Mouse (Mus musculus) midbrain, embryonic 15.5 days (tissue): Measurements from ENCODE around the gene Grin1. TPM values are rescaled to one million over a fixed set of nuclear protein-coding genes. Genes with fewer than 3 reads are reported as not detected.

Experiments
- ATAC-seq: fragments of 200-750 bp; cut with Nextera tagmentation; replicated peaks from 2 replicates; pipeline ENCODE4 v1.8.0; 2017; ENCODE audit warnings: moderate TSS enrichment
- H3K27ac ChIP-seq: fragments of 300-500 bp; sonication (generic); 2 replicates; pipeline ENCODE4 v1.5.1; 2015; ENCODE audit warnings: mild to moderate bottlenecking, inconsistent platforms
- H3K27me3 ChIP-seq: fragments of 300-500 bp; sonication (generic); replicated peaks from 2 replicates; pipeline ENCODE4 v1.6.1; 2015; ENCODE audit warnings: inconsistent platforms
- H3K36me3 ChIP-seq: fragments of 300-500 bp; sonication (generic); replicated peaks from 2 replicates; pipeline ENCODE4 v1.6.1; 2015; ENCODE audit warnings: inconsistent platforms
- H3K4me1 ChIP-seq: fragments of 300-500 bp; sonication (generic); 2 replicates; pipeline ENCODE4 v1.6.1; 2015; ENCODE audit warnings: inconsistent platforms
- H3K4me2 ChIP-seq: fragments of 300-500 bp; sonication (generic); 2 replicates; pipeline ENCODE4 v1.6.1; 2015; ENCODE audit warnings: inconsistent platforms, mild to moderate bottlenecking, moderate library complexity
- H3K4me3 ChIP-seq: fragments of 300-500 bp; sonication (generic); 2 replicates; pipeline ENCODE4 v1.5.1; 2015; ENCODE audit warnings: mild to moderate bottlenecking, inconsistent platforms
- H3K9ac ChIP-seq: fragments of 300-500 bp; sonication (generic); 2 replicates; pipeline ENCODE4 v1.6.1; 2015; ENCODE audit warnings: mild to moderate bottlenecking, inconsistent platforms
- H3K9me3 ChIP-seq: fragments of 300-500 bp; sonication (generic); 2 replicates; pipeline ENCODE4 v1.6.1; 2016; ENCODE audit warnings: inconsistent platforms
- WGBS: fragments of 180-500 bp; shearing (Covaris S2); methylation state at CpG from one replicate; pipeline ENCODE4 v1.1.7; 2015; ENCODE audit warnings: mixed read lengths; 5-methylcytosine and 5-hydroxymethylcytosine counted together
- polyA plus RNA-seq: library from polyadenylated mRNA; unstranded; fragments of >200 nt; fragmentation: Nextera tagmentation; extraction: Ambion mirVana; gene quantifications from 2 replicates; pipeline ENCODE4 v1.2.1, GENCODE M21; 2015

Gene Grin1
- polyA plus RNA-seq, 1 experiment from 2014 or later: 49.1 TPM

DNA sequence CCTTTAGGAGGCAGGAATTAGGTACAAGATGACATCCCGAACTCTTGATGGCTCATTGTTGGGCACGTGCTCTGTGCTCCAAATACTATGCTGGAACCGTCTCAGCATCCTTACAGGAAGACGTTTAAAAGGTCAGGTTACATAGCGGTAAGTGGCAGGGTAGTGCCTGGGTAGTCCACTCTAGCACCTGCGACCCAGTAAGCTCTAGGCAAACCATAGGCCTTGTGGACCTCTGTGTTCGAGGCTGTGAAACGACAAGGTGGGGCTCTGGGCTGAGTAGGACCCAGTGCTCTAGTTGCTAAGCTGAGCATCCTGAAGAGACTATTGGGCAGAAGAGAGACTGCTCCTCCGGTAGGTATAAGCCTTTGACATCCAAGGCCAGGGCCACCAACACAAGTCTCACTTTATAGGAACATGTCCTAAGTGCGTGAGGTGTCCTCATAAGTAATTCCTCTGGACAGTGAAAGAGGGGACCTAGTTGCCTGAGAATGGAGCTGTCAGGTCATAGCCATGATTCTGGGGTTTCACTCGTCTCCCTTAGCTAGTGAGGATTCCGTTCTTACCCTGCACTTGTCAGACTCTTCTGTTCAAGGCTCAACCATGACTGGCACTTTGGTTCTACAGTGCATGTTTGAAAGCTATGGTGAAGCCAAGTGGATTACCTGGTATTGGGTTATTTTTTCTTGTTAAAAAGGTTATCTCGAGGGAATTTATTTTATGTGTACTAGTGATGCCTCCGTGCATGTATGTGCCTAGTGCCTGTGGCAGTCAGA is 13.2 kb downstream of the Grin1 start:
- H3K36me3 ChIP-seq: peaks cover 9% of the 10 kb centered on the region; the same call in 1 of the 2 replicates
- ATAC-seq: peak; percentile 12; the same call in 1 of the 2 replicates
- peak overlapping the region; percentile 73 for H3K27ac ChIP-seq
- peaks cover 17% of the 10 kb centered on the region for H3K4me1 ChIP-seq
- 50% methylated on average over 14 of the region's 14 CpGs for WGBS
- H3K9ac ChIP-seq: peak overlapping the region; percentile 62
- H3K9me3 ChIP-seq: no peaks in the 10 kb centered on the region
- peak overlapping the region; percentile 77 for H3K4me2 ChIP-seq
- H3K4me3 ChIP-seq: peak overlapping the region; percentile 44
- peaks cover 50% of the 10 kb centered on the region for H3K27me3 ChIP-seq

DNA sequence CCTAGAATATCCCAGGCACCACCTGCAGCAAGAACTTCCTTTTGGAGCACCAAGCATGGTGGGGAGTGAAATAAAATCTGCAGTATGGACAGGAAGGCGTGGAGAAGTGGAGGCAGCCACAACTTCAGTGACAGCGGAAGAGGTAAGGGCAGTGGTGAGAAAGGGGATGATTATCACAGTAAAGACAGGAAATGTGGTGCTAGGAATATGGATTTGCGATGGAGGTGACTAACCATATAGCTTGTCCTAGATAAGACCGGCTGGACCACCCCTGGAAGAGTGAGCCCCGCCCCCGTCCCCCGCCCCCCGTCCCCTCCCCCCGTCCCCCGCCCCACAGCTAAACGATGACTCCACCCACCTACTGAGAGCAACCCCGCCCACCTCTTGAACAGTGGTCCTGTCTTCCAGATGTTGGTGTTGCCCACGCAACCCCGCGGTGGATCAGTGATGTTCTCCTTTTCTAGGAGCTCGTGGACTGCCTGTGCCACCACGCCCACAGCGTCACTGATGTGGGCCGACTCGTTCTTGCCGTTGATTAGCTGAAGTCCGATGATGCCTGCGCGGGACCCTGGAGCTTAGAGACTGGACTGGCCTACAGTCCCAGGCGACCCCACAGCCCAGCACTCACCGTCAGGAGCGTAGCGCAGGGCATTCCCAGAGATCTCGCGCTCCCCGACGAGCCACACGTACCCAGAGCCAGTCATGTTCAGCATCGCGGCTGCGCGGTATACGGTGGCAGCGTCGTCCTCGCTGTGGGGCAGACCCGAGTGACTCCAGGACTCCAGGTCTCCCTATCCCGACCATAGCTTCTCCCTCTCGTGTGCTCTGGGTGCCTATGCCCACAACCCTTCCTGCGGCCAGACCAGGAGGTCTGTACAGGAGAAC is 14.1 kb downstream of the Grin1 start:
- Histone ChIP-seq H3K9me3 (no peaks in the 10 kb centered on the region), H3K4me2 (peak overlapping the region; percentile 77), H3K27ac (peak overlapping the region; percentile 73), H3K9ac (peak overlapping the region; percentile 62), H3K4me3 (peak overlapping the region; percentile 44), H3K36me3 (peaks cover 7% of the 10 kb centered on the region; the same call in 1 of the 2 replicates), H3K27me3 (peaks cover 41% of the 10 kb centered on the region), H3K4me1 (peaks cover 17% of the 10 kb centered on the region)
- ATAC-seq: peak; percentile 88
- 1% methylated on average over 45 of the region's 45 CpGs for WGBS

DNA sequence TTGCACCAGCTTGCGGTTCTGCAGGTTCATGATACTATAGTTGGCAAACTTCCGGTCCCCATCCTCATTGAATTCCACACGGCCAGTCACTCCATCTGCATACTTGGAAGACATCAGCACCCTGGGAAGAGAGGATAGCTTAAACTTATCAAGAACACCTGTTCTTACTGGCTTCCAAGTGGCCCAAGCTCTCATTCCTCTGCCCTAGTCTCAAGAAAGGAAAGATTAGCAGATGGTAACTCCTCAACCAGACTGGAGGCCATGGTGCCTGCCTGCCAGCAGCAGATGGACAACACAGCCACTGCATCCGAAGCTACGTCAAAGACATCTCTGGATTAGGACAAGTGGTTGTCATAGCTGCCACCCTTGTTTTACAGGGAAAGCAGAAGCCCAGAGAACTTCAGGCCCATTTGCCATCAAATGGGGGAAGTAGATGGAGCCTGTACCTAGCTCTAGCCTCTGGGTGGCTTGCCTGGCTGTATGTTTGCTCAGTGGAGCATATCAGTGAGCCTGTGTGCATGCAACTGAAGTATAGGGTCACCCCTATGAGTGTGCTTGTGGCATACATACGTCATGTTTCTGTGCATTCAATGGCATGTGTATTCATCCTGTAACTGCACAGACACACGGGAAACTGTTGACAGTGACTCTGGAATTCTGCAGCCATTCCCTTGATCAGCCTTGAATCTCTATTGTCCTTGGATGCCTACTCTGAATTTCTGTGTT is 14.9 kb downstream of the Grin1 start:
- WGBS: 66% methylated on average over 7 of the region's 7 CpGs
- ATAC-seq: no peak

DNA sequence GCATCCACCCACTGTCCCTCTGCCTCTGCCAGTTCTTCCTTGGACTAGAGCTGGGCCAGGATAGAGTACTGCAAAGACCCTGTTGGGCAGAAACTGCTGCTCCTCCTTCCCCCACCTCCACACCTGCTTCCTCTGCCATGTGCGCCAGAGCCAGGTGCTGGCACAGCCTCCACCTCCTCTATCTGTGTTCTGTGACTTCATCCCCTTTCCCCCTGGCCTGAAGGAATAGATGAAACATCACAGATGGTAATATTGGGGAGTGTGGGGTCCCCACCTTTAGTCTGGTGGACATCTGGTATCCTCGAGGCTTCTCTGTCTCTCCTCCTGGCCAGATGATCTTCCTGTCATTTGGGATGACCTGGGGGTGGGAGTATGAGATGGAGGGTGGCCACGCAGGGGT is 15.5 kb downstream of the Grin1 start:
- H3K4me1 ChIP-seq: peaks cover 17% of the 10 kb centered on the region
- no peak overlapping the region for H3K4me3 ChIP-seq
- H3K36me3 ChIP-seq: 0 out of 2 replicates have a peak, but pooled peaks cover 7% of the 10 kb centered on the region
- H3K4me2 ChIP-seq: no peak overlapping the region
- ATAC-seq: no peak
- no peak overlapping the region for H3K9ac ChIP-seq
- no peaks in the 10 kb centered on the region for H3K9me3 ChIP-seq
- 70% methylated on average over 3 of the region's 3 CpGs for WGBS
- H3K27ac ChIP-seq: no peak overlapping the region
- peaks cover 29% of the 10 kb centered on the region for H3K27me3 ChIP-seq

More for the DNA sequence above, 14.9 kb downstream of the Grin1 start:
- H3K27ac ChIP-seq: peak overlapping the region; percentile 73; the same call in 1 of the 2 replicates
- H3K9ac ChIP-seq: no peak overlapping the region
- H3K4me2 ChIP-seq: peak overlapping the region; percentile 77
- no peaks in the 10 kb centered on the region for H3K9me3 ChIP-seq
- peaks cover 17% of the 10 kb centered on the region for H3K4me1 ChIP-seq
- 0 out of 2 replicates have a peak, but pooled peaks cover 7% of the 10 kb centered on the region for H3K36me3 ChIP-seq
- H3K4me3 ChIP-seq: peak overlapping the region; percentile 44
- peaks cover 34% of the 10 kb centered on the region for H3K27me3 ChIP-seq

DNA sequence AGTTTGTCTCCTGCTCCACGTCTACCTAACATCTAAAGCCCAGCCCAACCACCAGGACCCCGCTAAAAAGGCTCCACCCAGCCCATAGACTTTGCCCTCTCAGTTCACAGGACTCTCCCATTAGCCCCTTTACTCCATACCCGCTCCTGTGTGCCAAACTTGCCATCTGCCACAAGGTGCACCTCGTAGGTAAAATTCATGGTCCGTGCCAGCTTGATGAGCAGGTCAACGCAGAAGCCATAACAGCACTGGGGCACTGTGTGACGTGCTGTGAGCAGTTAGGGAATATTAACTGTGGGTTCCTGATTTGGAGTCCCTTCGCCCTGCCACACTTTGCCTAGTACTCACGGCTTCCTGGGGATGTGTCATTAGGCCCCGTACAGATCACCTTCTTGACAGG is 20.9 kb downstream of the Grin1 start:
- no peaks in the 10 kb centered on the region for H3K4me1 ChIP-seq

DNA sequence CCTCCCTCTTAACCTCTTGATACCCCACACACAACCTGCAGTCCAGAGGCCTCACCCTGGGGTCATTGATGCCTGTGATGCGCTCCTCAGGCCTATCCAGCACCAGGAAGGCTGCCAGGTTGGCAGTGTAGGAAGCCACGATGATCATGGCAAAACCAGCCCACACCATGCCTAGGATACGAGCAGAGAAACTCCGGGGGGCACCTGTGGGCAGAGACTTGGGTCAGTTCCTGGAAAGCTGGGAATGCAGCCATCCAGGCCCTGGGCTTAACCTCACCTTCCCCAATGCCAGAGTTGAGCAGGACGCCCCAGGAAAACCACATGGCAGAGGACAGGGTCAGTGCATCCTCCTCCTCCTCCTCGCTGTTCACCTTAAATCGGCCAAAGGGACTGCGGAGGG is 21.9 kb downstream of the Grin1 start:
- H3K9me3 ChIP-seq: no peaks in the 10 kb centered on the region

More for the DNA sequence above, 20.9 kb downstream of the Grin1 start:
- Histone ChIP-seq H3K4me2 (no peak overlapping the region), H3K27me3 (peaks cover 35% of the 10 kb centered on the region), H3K9ac (no peak overlapping the region), H3K36me3 (peaks cover 13% of the 10 kb centered on the region; the same call in 1 of the 2 replicates), H3K4me3 (no peak overlapping the region), H3K9me3 (no peaks in the 10 kb centered on the region), H3K27ac (no peak overlapping the region)
- 82% methylated on average over 10 of the region's 10 CpGs for whole genome bisulfite sequencing
- no peak for ATAC-seq

DNA sequence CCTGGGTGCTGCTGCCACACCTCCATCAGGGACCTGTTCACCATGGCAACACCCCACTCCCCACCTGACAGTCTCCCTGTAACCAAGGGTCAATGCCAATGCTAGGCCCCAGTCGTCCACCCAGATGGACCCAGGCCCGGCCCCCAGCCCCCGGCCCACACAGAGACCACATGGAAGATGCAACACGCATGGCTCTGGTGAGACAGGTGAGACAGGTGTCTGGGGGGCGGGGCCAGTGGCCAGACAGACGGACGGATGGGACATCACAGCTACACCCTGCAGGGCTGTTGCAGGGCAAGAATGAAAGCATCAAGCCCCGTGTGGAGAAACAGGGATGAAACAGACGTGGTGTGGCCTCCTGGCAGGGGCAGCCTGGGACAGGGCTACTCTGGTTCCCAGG is 25.3 kb downstream of the Grin1 start:
- H3K27ac ChIP-seq: no peak overlapping the region
- no peak for ATAC-seq
- WGBS: 78% methylated on average over 9 of the region's 9 CpGs
- peaks cover 78% of the 10 kb centered on the region for H3K27me3 ChIP-seq
- peaks cover 35% of the 10 kb centered on the region for H3K4me1 ChIP-seq
- H3K4me2 ChIP-seq: no peak overlapping the region
- H3K36me3 ChIP-seq: peaks cover 13% of the 10 kb centered on the region; the same call in 1 of the 2 replicates
- no peak overlapping the region for H3K4me3 ChIP-seq
- no peak overlapping the region for H3K9ac ChIP-seq
- no peaks in the 10 kb centered on the region for H3K9me3 ChIP-seq

More for the DNA sequence above, 21.9 kb downstream of the Grin1 start:
- Histone ChIP-seq H3K4me3 (no peak overlapping the region), H3K27me3 (peaks cover 44% of the 10 kb centered on the region), H3K36me3 (peaks cover 13% of the 10 kb centered on the region; the same call in 1 of the 2 replicates), H3K27ac (no peak overlapping the region), H3K4me1 (peaks cover 7% of the 10 kb centered on the region), H3K4me2 (no peak overlapping the region), H3K9ac (no peak overlapping the region)
- 73% methylated on average over 8 of the region's 8 CpGs for WGBS
- ATAC-seq: no peak

DNA sequence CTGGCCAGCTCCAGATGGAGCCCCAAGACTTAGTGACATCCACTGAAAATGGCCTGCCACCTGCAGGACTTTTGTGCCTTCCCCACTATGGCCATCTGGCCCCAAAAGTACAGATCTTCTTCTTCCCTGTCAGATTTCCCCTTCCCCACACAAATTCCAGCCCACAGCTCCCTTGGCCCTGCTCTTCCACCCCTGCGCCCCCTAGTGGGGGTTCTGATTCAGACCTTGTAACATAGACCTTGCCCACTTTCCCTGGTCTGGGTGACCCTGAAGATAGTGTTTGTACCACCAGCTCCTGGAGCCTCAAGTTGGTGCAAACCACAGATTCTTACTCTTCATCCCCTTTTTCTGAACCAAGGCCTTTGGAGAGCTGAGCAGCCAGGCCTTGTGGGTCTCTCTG is 26.1 kb downstream of the Grin1 start:
- Histone ChIP-seq H3K4me3 (no peak overlapping the region), H3K27ac (no peak overlapping the region), H3K36me3 (peaks cover 13% of the 10 kb centered on the region; the same call in 1 of the 2 replicates), H3K9me3 (no peaks in the 10 kb centered on the region), H3K27me3 (peaks cover 79% of the 10 kb centered on the region), H3K4me1 (peaks cover 35% of the 10 kb centered on the region), H3K9ac (no peak overlapping the region), H3K4me2 (no peak overlapping the region)
- WGBS: 0% methylated on average over 1 of the region's 1 CpGs
- no peak for ATAC-seq

DNA sequence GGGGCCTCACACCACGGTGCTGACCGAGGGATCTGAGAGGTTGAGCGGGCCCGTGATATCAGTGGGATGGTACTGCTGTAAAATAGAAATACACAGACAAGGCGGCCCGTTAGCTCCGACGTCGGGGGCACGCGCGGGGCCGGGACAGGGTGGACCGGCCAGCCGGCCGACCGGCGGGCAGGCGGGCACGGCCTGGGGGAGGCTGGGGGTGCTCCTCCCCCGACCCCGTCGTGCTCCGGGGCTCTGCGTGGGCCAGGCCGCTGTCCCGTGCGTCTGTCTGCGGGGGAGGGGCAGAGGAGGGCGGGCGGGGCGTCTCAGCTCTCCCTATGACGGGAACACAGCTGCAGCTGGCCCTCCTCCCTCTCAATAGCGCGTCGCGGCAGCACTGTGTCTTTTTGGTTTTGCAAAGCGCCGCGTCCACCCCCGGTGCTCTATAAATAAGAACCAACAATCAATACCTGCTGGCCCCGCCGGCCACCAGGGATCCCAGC is 26.9 kb downstream of the Grin1 start:
- Histone ChIP-seq H3K4me2 (peak overlapping the region; percentile 41), H3K36me3 (peaks cover 13% of the 10 kb centered on the region; the same call in 1 of the 2 replicates), H3K4me3 (peak overlapping the region; percentile 13; the same call in 1 of the 2 replicates), H3K4me1 (peaks cover 35% of the 10 kb centered on the region), H3K27me3 (peaks cover 81% of the 10 kb centered on the region), H3K9me3 (no peaks in the 10 kb centered on the region), H3K27ac (no peak overlapping the region), H3K9ac (peak overlapping the region; percentile 21; the same call in 1 of the 2 replicates)
- WGBS: 5% methylated on average over 40 of the region's 43 CpGs
- ATAC-seq: peak; percentile 0; the same call in 1 of the 2 replicates

DNA sequence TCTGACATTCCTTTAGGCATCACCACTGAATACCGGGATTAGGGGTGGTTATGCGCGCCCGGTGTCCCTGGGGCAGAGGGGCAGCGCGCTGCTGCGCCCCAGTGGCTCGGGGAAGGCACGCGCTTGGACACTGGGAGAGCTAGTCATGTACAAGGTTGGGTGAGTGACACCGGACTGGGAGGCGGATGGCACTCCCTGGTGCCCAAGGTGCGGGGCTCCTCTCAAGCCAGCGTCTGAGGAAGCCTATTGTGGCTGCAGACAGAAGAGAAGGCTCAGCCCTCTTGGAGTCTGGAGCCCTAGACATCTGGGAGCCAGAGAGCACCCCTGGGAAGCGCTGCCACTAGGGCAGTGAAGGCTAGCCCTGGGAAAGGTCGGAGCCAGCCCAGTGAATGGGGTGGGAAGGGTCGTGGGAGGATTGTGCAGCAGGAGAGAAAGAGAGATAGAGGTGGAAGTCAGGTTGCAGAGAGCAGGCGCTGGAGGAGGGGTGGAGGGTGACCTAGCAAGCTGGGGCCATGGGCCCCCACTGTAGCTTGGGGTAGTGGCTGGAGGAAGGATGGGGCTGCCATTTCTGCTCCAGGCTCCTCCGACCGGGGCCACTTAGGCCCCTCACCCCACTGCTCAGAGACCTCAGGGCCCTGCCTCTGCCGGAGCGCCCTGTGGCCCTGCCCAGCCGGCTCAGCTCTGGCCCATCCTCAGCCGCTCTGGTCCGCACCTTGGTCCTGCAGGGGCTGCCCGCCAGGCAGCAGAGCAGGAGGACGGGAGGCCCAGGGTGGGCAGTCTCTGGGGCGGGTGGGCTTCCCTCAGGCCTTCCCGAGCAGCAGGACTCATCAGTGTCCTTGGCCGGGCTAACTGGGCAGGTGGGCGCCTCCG is 27.6 kb downstream of the Grin1 start:
- peak overlapping the region; percentile 16; the same call in 1 of the 2 replicates for H3K9ac ChIP-seq

DNA sequence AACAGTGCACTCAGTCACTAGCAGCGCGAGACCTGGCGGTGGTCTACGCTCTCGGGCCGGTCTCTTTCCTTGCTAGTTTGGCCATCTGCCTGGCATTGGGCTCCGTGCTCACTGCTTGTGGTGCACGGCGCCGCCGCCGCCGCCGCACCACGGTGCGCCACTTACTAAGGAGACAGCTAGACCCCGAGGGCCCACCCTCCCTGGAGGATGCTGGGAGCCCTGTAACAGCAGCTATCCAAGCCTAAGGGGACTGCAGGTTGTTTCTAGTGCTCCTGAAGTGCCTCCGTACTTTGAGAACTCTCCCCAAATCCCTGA is 28.2 kb downstream of the Grin1 start:
- Histone ChIP-seq H3K4me1 (peaks cover 35% of the 10 kb centered on the region), H3K4me2 (peak overlapping the region; percentile 53), H3K36me3 (peaks cover 10% of the 10 kb centered on the region; the same call in 1 of the 2 replicates), H3K4me3 (peak overlapping the region; percentile 27), H3K27me3 (peaks cover 79% of the 10 kb centered on the region), H3K27ac (no peak overlapping the region), H3K9ac (peak overlapping the region; percentile 16; the same call in 1 of the 2 replicates), H3K9me3 (no peaks in the 10 kb centered on the region)
- ATAC-seq: no peak
- under 1% methylated on average over 18 of the region's 18 CpGs for WGBS

More for the DNA sequence above, 27.6 kb downstream of the Grin1 start:
- H3K4me1 ChIP-seq: peaks cover 35% of the 10 kb centered on the region
- H3K36me3 ChIP-seq: peaks cover 13% of the 10 kb centered on the region; the same call in 1 of the 2 replicates
- peak overlapping the region; percentile 27 for H3K4me3 ChIP-seq
- H3K9me3 ChIP-seq: no peaks in the 10 kb centered on the region
- 6% methylated on average over 32 of the region's 32 CpGs for WGBS
- H3K27me3 ChIP-seq: peaks cover 81% of the 10 kb centered on the region
- no peak overlapping the region for H3K27ac ChIP-seq
- peak overlapping the region; percentile 53 for H3K4me2 ChIP-seq
- ATAC-seq: peak; percentile 10
